Comparison of ENCODE assay signal across 22 mouse cellular contexts in genomic region chr19:10988563-10988962, GRCm38 (mm10). TPM values are rescaled to one million over a fixed set of nuclear protein-coding genes. Genes with fewer than 3 reads are reported as not detected.
"Had no signal": no experiment of that assay in that cellular context is flagged by ENCODE, and none has a peak within 500 bp of the region (broad histone marks: within the 10 kb centered on the region; RNA-seq: fewer than 3 reads in every experiment).

No protein-coding gene starts in this region.

- H3K9me3 ChIP-seq: liver, embryonic 15.5 days; midbrain, embryonic 13.5 days; midbrain, embryonic 15.5 days; neural tube, embryonic 12.5 days; stomach, embryonic 15.5 days had no signal

- H3K4me3 ChIP-seq: liver, embryonic 15.5 days; megakaryocyte, embryonic 14.5 days; midbrain, embryonic 13.5 days; midbrain, embryonic 15.5 days; myocyte; neural tube, embryonic 12.5 days; stomach, embryonic 15.5 days had no signal

- DNase-seq: lung, adult 18-20 months; lung, embryonic 14.5 days; lung, postnatal 10 days; lung, postnatal 4 days; right cerebral cortex, postnatal 14 days; thymus, adult 18-20 months; thymus, postnatal 14 days; thymus, postnatal 36 days had no signal

- H3K4me1 ChIP-seq: liver, embryonic 15.5 days; megakaryocyte, embryonic 14.5 days; midbrain, embryonic 13.5 days; midbrain, embryonic 15.5 days; neural tube, embryonic 12.5 days; stomach, embryonic 15.5 days had no signal

- ATAC-seq: midbrain, embryonic 13.5 days; midbrain, embryonic 15.5 days had no signal

- H3K4me2 ChIP-seq: liver, embryonic 15.5 days; lung, embryonic 14.5 days; midbrain, embryonic 11.5 days; midbrain, embryonic 13.5 days; midbrain, embryonic 15.5 days; neural tube, embryonic 12.5 days; stomach, embryonic 15.5 days had no signal

- H3K9ac ChIP-seq: liver, embryonic 15.5 days; lung, embryonic 14.5 days; midbrain, embryonic 13.5 days; midbrain, embryonic 15.5 days; neural tube, embryonic 12.5 days; stomach, embryonic 15.5 days had no signal

- H3K27ac ChIP-seq: liver, embryonic 15.5 days; midbrain, embryonic 13.5 days; midbrain, embryonic 15.5 days; neural tube, embryonic 12.5 days; stomach, embryonic 15.5 days had no signal

- H3K27me3 ChIP-seq: liver, embryonic 15.5 days; midbrain, embryonic 13.5 days; midbrain, embryonic 15.5 days; neural tube, embryonic 12.5 days; stomach, embryonic 15.5 days had no signal

- H3K36me3 ChIP-seq: liver, embryonic 15.5 days; midbrain, embryonic 13.5 days; midbrain, embryonic 15.5 days; neural tube, embryonic 12.5 days; stomach, embryonic 15.5 days had no signal

RNA-seq across cellular contexts. Expression of gene Ms4a15, which starts 4.5 kb away (rescaled TPM):
- total RNA-seq: midbrain, postnatal 0 days; neutrophil, adult 5-6 weeks had no signal
- polyA plus RNA-seq: liver, embryonic 15.5 days; lung, embryonic 14.5 days; lung, embryonic 16.5 days; midbrain, embryonic 11.5 days; midbrain, embryonic 13.5 days; midbrain, embryonic 15.5 days; myocyte; neural tube, embryonic 12.5 days; neural tube, embryonic 14.5 days; thymus, postnatal 0 days had no signal

RNA-seq across cellular contexts. Expression of gene Ms4a10, which starts 14.1 kb away (rescaled TPM):
- total RNA-seq: midbrain, postnatal 0 days; neutrophil, adult 5-6 weeks had no signal
- polyA plus RNA-seq: liver, embryonic 15.5 days; lung, embryonic 14.5 days; lung, embryonic 16.5 days; midbrain, embryonic 11.5 days; midbrain, embryonic 13.5 days; midbrain, embryonic 15.5 days; midbrain, postnatal 0 days; neural tube, embryonic 12.5 days; neural tube, embryonic 14.5 days; spleen, adult 2 months had no signal

RNA-seq across cellular contexts. Expression of gene Ms4a18, which starts 29.3 kb away (rescaled TPM):
- total RNA-seq: midbrain, postnatal 0 days; neutrophil, adult 5-6 weeks had no signal
- polyA plus RNA-seq: lung, embryonic 14.5 days; lung, embryonic 16.5 days; midbrain, embryonic 11.5 days; midbrain, embryonic 13.5 days; midbrain, embryonic 15.5 days; midbrain, postnatal 0 days; neural tube, embryonic 12.5 days; neural tube, embryonic 14.5 days; spleen, adult 2 months; thymus, postnatal 0 days had no signal

RNA-seq across cellular contexts. Expression of gene Ptgdr2, which starts 51.6 kb away (rescaled TPM):
- polyA plus RNA-seq: liver, embryonic 15.5 days; lung, embryonic 14.5 days; neural tube, embryonic 12.5 days had no signal
